In the genomic region with DNA sequence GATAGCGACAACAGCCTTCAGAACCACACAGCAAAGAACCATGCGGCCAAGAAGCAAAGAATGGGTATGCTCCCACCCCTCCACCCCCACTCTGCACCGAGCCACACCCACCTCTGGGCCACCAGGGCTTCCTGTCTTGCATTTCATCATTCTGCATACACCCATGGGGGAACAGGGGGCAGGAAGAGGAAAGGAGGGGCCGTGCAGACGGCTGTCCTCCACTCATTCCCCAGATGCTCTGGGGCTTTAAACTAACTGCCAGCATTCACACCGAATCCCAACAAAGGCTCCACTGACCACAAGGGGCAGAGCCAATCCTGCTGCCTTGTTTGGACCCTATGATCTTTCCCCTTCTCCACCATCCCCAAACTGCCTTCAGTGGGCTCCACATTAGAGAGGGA, we compare ENCODE assay signal across 8 mouse cellular contexts. TPM values are rescaled to one million over a fixed set of nuclear protein-coding genes. Genes with fewer than 3 reads are reported as not detected.
A peak's percentile ranks its signal among the peaks of the same experiment; 100 is the strongest.
DNase-seq lines count a peak whose midpoint lies in the region; ATAC-seq and TF ChIP-seq lines count a peak whose summit lies in the region.

No protein-coding gene starts in this region.

- no peak overlapping the region for H3K9ac ChIP-seq in forebrain, embryonic 15.5 days (replicated peaks)
- H3K9ac ChIP-seq in hindbrain, postnatal 0 days (replicated peaks; ENCODE audit: low read length): 0 out of 2 replicates have a peak overlapping the region, but pooled peaks have one; percentile 26

- 31% methylated on average over 6 of the region's 6 CpGs for WGBS in forebrain, embryonic 15.5 days
- WGBS in hindbrain, postnatal 0 days: 28% methylated on average over 6 of the region's 6 CpGs

- no peak for ATAC-seq in forebrain, embryonic 15.5 days (replicated peaks)
- no peak for ATAC-seq in hindbrain, postnatal 0 days

- DNase-seq in gastrocnemius, postnatal 36 days: peak; percentile 34 to 45
- DNase-seq in gastrocnemius, postnatal 10 days: no peak
- no peak for DNase-seq in hindbrain, postnatal 0 days (ENCODE audit: low spot score)
- DNase-seq in lung, postnatal 36 days: peak; percentile 68
- DNase-seq in spleen, postnatal 36 days (ENCODE audit: low spot score in 2 of 2): peak; percentile 90
- DNase-seq in cerebellum, adult 11 months: no peak
- no peak for DNase-seq in urinary bladder, adult 2 months (ENCODE audit: low spot score)

- no peaks in the 10 kb centered on the region for H3K9me3 ChIP-seq in forebrain, embryonic 15.5 days
- no peaks in the 10 kb centered on the region for H3K9me3 ChIP-seq in hindbrain, postnatal 0 days (ENCODE audit: low read length)

- H3K4me2 ChIP-seq in forebrain, embryonic 15.5 days (replicated peaks): no peak overlapping the region
- H3K4me2 ChIP-seq in hindbrain, postnatal 0 days (ENCODE audit: low read depth, low read length): peak overlapping the region; percentile 24

- peaks cover 73% of the 10 kb centered on the region for H3K4me1 ChIP-seq in forebrain, embryonic 15.5 days
- peaks cover 22% of the 10 kb centered on the region for H3K4me1 ChIP-seq in hindbrain, postnatal 0 days (ENCODE audit: insufficient read depth, low read length)

- H3K27ac ChIP-seq in forebrain, embryonic 15.5 days (replicated peaks): 0 out of 2 replicates have a peak overlapping the region, but pooled peaks have one; percentile 6
- no peak overlapping the region; the same call in 1 of the 2 replicates for H3K27ac ChIP-seq in hindbrain, postnatal 0 days

- H3K27me3 ChIP-seq in forebrain, embryonic 15.5 days: no peaks in the 10 kb centered on the region
- no peaks in the 10 kb centered on the region for H3K27me3 ChIP-seq in hindbrain, postnatal 0 days (ENCODE audit: insufficient read depth, low read length)

- no peak overlapping the region for H3K4me3 ChIP-seq in forebrain, embryonic 15.5 days
- no peak overlapping the region for H3K4me3 ChIP-seq in hindbrain, postnatal 0 days (ENCODE audit: low read length)

- intact Hi-C loops in gastrocnemius, postnatal 36 days (cut with DNase I): no loop called here

- 0 out of 2 replicates have a peak, but pooled peaks cover 7% of the 10 kb centered on the region for H3K36me3 ChIP-seq in forebrain, embryonic 15.5 days
- H3K36me3 ChIP-seq in hindbrain, postnatal 0 days (ENCODE audit: insufficient read depth, low read length): no peaks in the 10 kb centered on the region

- TF ChIP-seq CTCF in hindbrain, postnatal 0 days (IDR thresholded peaks at IDR 0.05; ENCODE audit: low read depth): peak; percentile 48

RNA-seq across cellular contexts. Expression of a gene that starts 10.9 kb away (rescaled TPM):
- total RNA-seq in gastrocnemius, postnatal 36 days (2021): 10 to 100 TPM; 32.3 to 33.9 TPM
- 10 to 100 TPM; 49.5 to 57.8 TPM for total RNA-seq in gastrocnemius, postnatal 10 days (2021)
- polyA plus RNA-seq in forebrain, embryonic 15.5 days (2015; fragmentation: Nextera tagmentation; extraction: Ambion mirVana): 18.3 and 20.3 TPM in 2 replicates
- total RNA-seq in hindbrain, postnatal 0 days (2014; rRNA removed): 17.7 and 23.3 TPM in 2 replicates
- 11.2 and 13.0 TPM in 2 replicates for polyA plus RNA-seq in hindbrain, postnatal 0 days (2015; fragmentation: Nextera tagmentation; extraction: Ambion mirVana)
- polyA plus RNA-seq in urinary bladder, adult 2 months (2012; rRNA removed): 14.3 and 23.3 TPM in 2 replicates

Comparison
In these comparisons a context has a peak if more than half of its experiments do, and no peak if none do; other contexts are left out.
1. DNase-seq: peak in gastrocnemius, postnatal 36 days (2 of 2), lung, postnatal 36 days (single experiment) and spleen, postnatal 36 days (2 of 2); none in gastrocnemius, postnatal 10 days (single experiment), hindbrain, postnatal 0 days (single experiment), cerebellum, adult 11 months (single experiment) and urinary bladder, adult 2 months (single experiment).